Mouse (Mus musculus) hindbrain, embryonic 13.5 days (tissue): Measurements from ENCODE around the gene Myh3. TPM values are rescaled to one million over a fixed set of nuclear protein-coding genes. Genes with fewer than 3 reads are reported as not detected.

Experiments used
- ATAC-seq: fragments of 200-750 bp; cut with Nextera tagmentation; 2 replicates; pipeline ENCODE4 v1.8.0; 2017; ENCODE audit warnings: moderate TSS enrichment; ENCODE audit not compliant: low FRiP score
- H3K27ac ChIP-seq: fragments of 300-500 bp; sonication (generic); 2 replicates; pipeline ENCODE4 v1.5.1; 2015; ENCODE audit warnings: inconsistent platforms, mild to moderate bottlenecking, moderate library complexity
- H3K27me3 ChIP-seq: fragments of 300-500 bp; sonication (generic); 2 replicates; pipeline ENCODE4 v1.6.1; 2015; ENCODE audit warnings: mild to moderate bottlenecking, inconsistent platforms
- H3K36me3 ChIP-seq: fragments of 300-500 bp; sonication (generic); 2 replicates; pipeline ENCODE4 v1.6.1; 2015; ENCODE audit warnings: mild to moderate bottlenecking, inconsistent platforms
- H3K4me1 ChIP-seq: fragments of 300-500 bp; sonication (generic); replicated peaks from 2 replicates; pipeline ENCODE4 v1.6.1; 2015; ENCODE audit warnings: inconsistent platforms
- H3K4me2 ChIP-seq: fragments of 300-500 bp; sonication (generic); 2 replicates; pipeline ENCODE4 v1.6.1; 2015; ENCODE audit warnings: inconsistent platforms, mild to moderate bottlenecking, moderate library complexity
- H3K4me3 ChIP-seq: fragments of 300-500 bp; sonication (generic); 2 replicates; pipeline ENCODE4 v1.5.1; 2015; ENCODE audit warnings: mild to moderate bottlenecking, inconsistent platforms
- H3K9ac ChIP-seq: fragments of 300-500 bp; sonication (generic); 2 replicates; pipeline ENCODE4 v1.6.1; 2015; ENCODE audit warnings: mild to moderate bottlenecking, inconsistent platforms
- H3K9me3 ChIP-seq: fragments of 300-500 bp; sonication (generic); 2 replicates; pipeline ENCODE4 v1.6.1; 2016; ENCODE audit warnings: inconsistent platforms
- WGBS: fragments of 180-500 bp; shearing (Covaris S2); methylation state at CpG from one replicate; pipeline ENCODE4 v1.1.7; 2015; 5-methylcytosine and 5-hydroxymethylcytosine counted together
- polyA plus RNA-seq: library from polyadenylated mRNA; unstranded; fragments of >200 nt; fragmentation: Nextera tagmentation; extraction: Ambion mirVana; gene quantifications from 2 replicates; pipeline ENCODE4 v1.2.1, GENCODE M21; 2015

Gene Myh3
- polyA plus RNA-seq, 1 experiment from 2014 or later = 1.8 TPM

- H3K9ac ChIP-seq = no peak overlapping the region
- WGBS = 28% methylated on average over 11 of the region's 11 CpGs
- ATAC-seq = no peak; the same call in 1 of the 2 replicates
- no peaks in the 10 kb centered on the region for H3K36me3 ChIP-seq
- H3K27me3 ChIP-seq = 0 out of 2 replicates have a peak, but pooled peaks cover 6% of the 10 kb centered on the region
- no peak overlapping the region for H3K4me2 ChIP-seq
- H3K4me3 ChIP-seq = no peak overlapping the region
- no peaks in the 10 kb centered on the region for H3K4me1 ChIP-seq
- no peak overlapping the region for H3K27ac ChIP-seq
- no peaks in the 10 kb centered on the region for H3K9me3 ChIP-seq
These were observed 34.1 kb downstream of the Myh3 start for GRCm38 (mm10) chr11:67112019-67112850.

- H3K9me3 ChIP-seq = no peaks in the 10 kb centered on the region
- no peaks in the 10 kb centered on the region for H3K36me3 ChIP-seq
- no peak overlapping the region for H3K9ac ChIP-seq
- H3K27ac ChIP-seq = no peak overlapping the region
- H3K4me3 ChIP-seq = no peak overlapping the region
- H3K4me1 ChIP-seq = no peaks in the 10 kb centered on the region
- peak; percentile 60; the same call in 1 of the 2 replicates for ATAC-seq
- H3K4me2 ChIP-seq = no peak overlapping the region
- 0 out of 2 replicates have a peak, but pooled peaks cover 6% of the 10 kb centered on the region for H3K27me3 ChIP-seq
- 43% methylated on average over 11 of the region's 11 CpGs for WGBS
These were observed 34.7 kb downstream of the Myh3 start for GRCm38 (mm10) chr11:67112851-67113202.

- no peaks in the 10 kb centered on the region for H3K36me3 ChIP-seq
- WGBS = 94% methylated on average over 6 of the region's 6 CpGs
- no peak for ATAC-seq
- no peak overlapping the region for H3K27ac ChIP-seq
- H3K9ac ChIP-seq = no peak overlapping the region
- H3K4me3 ChIP-seq = no peak overlapping the region
- no peaks in the 10 kb centered on the region for H3K4me1 ChIP-seq
- no peaks in the 10 kb centered on the region for H3K9me3 ChIP-seq
- H3K4me2 ChIP-seq = no peak overlapping the region
- H3K27me3 ChIP-seq = 0 out of 2 replicates have a peak, but pooled peaks cover 6% of the 10 kb centered on the region
These were observed 35.3 kb downstream of the Myh3 start for GRCm38 (mm10) chr11:67113381-67113780.

GRCm38 (mm10) chr11:67114261-67114660, 36.2 kb downstream of the Myh3 start:
- no peak for ATAC-seq
- H3K9ac ChIP-seq = no peak overlapping the region
- H3K27me3 ChIP-seq = 0 out of 2 replicates have a peak, but pooled peaks cover 6% of the 10 kb centered on the region
- no peak overlapping the region for H3K27ac ChIP-seq
- no peak overlapping the region for H3K4me2 ChIP-seq
- WGBS = 93% methylated on average over 5 of the region's 5 CpGs
- no peak overlapping the region for H3K4me3 ChIP-seq
- H3K4me1 ChIP-seq = no peaks in the 10 kb centered on the region
- no peaks in the 10 kb centered on the region for H3K9me3 ChIP-seq
- H3K36me3 ChIP-seq = no peaks in the 10 kb centered on the region

GRCm38 (mm10) chr11:67114901-67115300, 36.8 kb downstream of the Myh3 start:
- H3K9me3 ChIP-seq = no peaks in the 10 kb centered on the region
- ATAC-seq = no peak
- no peak overlapping the region for H3K27ac ChIP-seq
- 0 out of 2 replicates have a peak, but pooled peaks cover 6% of the 10 kb centered on the region for H3K27me3 ChIP-seq
- 91% methylated on average over 12 of the region's 12 CpGs for WGBS
- H3K4me3 ChIP-seq = no peak overlapping the region
- H3K36me3 ChIP-seq = no peaks in the 10 kb centered on the region
- H3K4me1 ChIP-seq = peaks cover 6% of the 10 kb centered on the region; the same call in 1 of the 2 replicates
- no peak overlapping the region for H3K9ac ChIP-seq
- no peak overlapping the region for H3K4me2 ChIP-seq

GRCm38 (mm10) chr11:67116725-67117124, 38.6 kb downstream of the Myh3 start:
- Histone ChIP-seq H3K27me3 (no peaks in the 10 kb centered on the region), H3K36me3 (no peaks in the 10 kb centered on the region), H3K4me1 (peaks cover 7% of the 10 kb centered on the region; the same call in 1 of the 2 replicates), H3K9ac (no peak overlapping the region), H3K4me2 (no peak overlapping the region), H3K9me3 (no peaks in the 10 kb centered on the region), H3K4me3 (no peak overlapping the region), H3K27ac (no peak overlapping the region)
- 77% methylated on average over 5 of the region's 5 CpGs for WGBS
- no peak for ATAC-seq

- Histone ChIP-seq H3K27ac (no peak overlapping the region), H3K27me3 (no peaks in the 10 kb centered on the region), H3K9ac (no peak overlapping the region), H3K4me3 (no peak overlapping the region), H3K9me3 (no peaks in the 10 kb centered on the region), H3K4me1 (peaks cover 7% of the 10 kb centered on the region; the same call in 1 of the 2 replicates), H3K36me3 (no peaks in the 10 kb centered on the region), H3K4me2 (no peak overlapping the region)
- ATAC-seq = no peak
- WGBS = 48% methylated on average over 4 of the region's 4 CpGs
These were observed 41.5 kb downstream of the Myh3 start for GRCm38 (mm10) chr11:67119539-67120070.

- Histone ChIP-seq H3K9ac (no peak overlapping the region), H3K4me2 (no peak overlapping the region), H3K36me3 (no peaks in the 10 kb centered on the region), H3K27me3 (no peaks in the 10 kb centered on the region), H3K27ac (no peak overlapping the region), H3K4me3 (no peak overlapping the region), H3K9me3 (no peaks in the 10 kb centered on the region), H3K4me1 (peaks cover 15% of the 10 kb centered on the region)
- 62% methylated on average over 12 of the region's 12 CpGs for WGBS
- ATAC-seq = no peak
These were observed 42.7 kb downstream of the Myh3 start for GRCm38 (mm10) chr11:67120697-67121294.

GRCm38 (mm10) chr11:67124943-67125342, 46.8 kb downstream of the Myh3 start:
- Histone ChIP-seq H3K27ac (no peak overlapping the region), H3K4me3 (no peak overlapping the region), H3K4me2 (no peak overlapping the region), H3K27me3 (no peaks in the 10 kb centered on the region), H3K9ac (no peak overlapping the region), H3K36me3 (no peaks in the 10 kb centered on the region), H3K9me3 (no peaks in the 10 kb centered on the region), H3K4me1 (peaks cover 9% of the 10 kb centered on the region)
- ATAC-seq = no peak
- WGBS = 68% methylated on average over 7 of the region's 7 CpGs

- Histone ChIP-seq H3K27me3 (no peaks in the 10 kb centered on the region), H3K36me3 (no peaks in the 10 kb centered on the region), H3K4me3 (no peak overlapping the region), H3K9me3 (no peaks in the 10 kb centered on the region), H3K9ac (no peak overlapping the region), H3K27ac (no peak overlapping the region), H3K4me2 (no peak overlapping the region), H3K4me1 (peaks cover 8% of the 10 kb centered on the region; the same call in 1 of the 2 replicates)
- no peak for ATAC-seq
- 83% methylated on average over 17 of the region's 17 CpGs for WGBS
These were observed 47.3 kb downstream of the Myh3 start for GRCm38 (mm10) chr11:67125361-67125760.

- 69% methylated on average over 2 of the region's 2 CpGs for WGBS
- no peaks in the 10 kb centered on the region for H3K9me3 ChIP-seq
- H3K4me2 ChIP-seq = no peak overlapping the region
- H3K4me1 ChIP-seq = no peaks in the 10 kb centered on the region
- no peak overlapping the region for H3K4me3 ChIP-seq
- H3K36me3 ChIP-seq = no peaks in the 10 kb centered on the region
- H3K9ac ChIP-seq = no peak overlapping the region
- ATAC-seq = no peak
- H3K27me3 ChIP-seq = 0 out of 2 replicates have a peak, but pooled peaks cover 1% of the 10 kb centered on the region
- no peak overlapping the region for H3K27ac ChIP-seq
These were observed 55.4 kb downstream of the Myh3 start for GRCm38 (mm10) chr11:67133526-67133925.

GRCm38 (mm10) chr11:67134654-67135053, 56.6 kb downstream of the Myh3 start:
- ATAC-seq = no peak
- WGBS = 70% methylated on average over 6 of the region's 6 CpGs

More at GRCm38 (mm10) chr11:67134654-67135053, 56.6 kb downstream of the Myh3 start:
- H3K27ac ChIP-seq = no peak overlapping the region
- H3K36me3 ChIP-seq = no peaks in the 10 kb centered on the region
- H3K9me3 ChIP-seq = no peaks in the 10 kb centered on the region
- no peak overlapping the region for H3K4me2 ChIP-seq
- H3K4me1 ChIP-seq = no peaks in the 10 kb centered on the region
- no peak overlapping the region for H3K9ac ChIP-seq
- 0 out of 2 replicates have a peak, but pooled peaks cover 2% of the 10 kb centered on the region for H3K27me3 ChIP-seq
- H3K4me3 ChIP-seq = no peak overlapping the region
